Mouse (Mus musculus) liver, postnatal 0 days (tissue): Measurements from ENCODE around the gene 4930522H14Rik. TPM values are rescaled to one million over a fixed set of nuclear protein-coding genes. Genes with fewer than 3 reads are reported as not detected.

ENCODE experiments used
- ATAC-seq: fragments of 200-750 bp; cut with Nextera tagmentation; 2 replicates; pipeline ENCODE4 v1.8.0; 2017; ENCODE audit warnings: mild to moderate bottlenecking, moderate library complexity
- DNase-seq: peaks from one replicate; pipeline ENCODE4 v3.0.0-alpha.2; 2016
- H3K27ac ChIP-seq: fragments of 300-500 bp; sonication (generic); 2 replicates; pipeline ENCODE4 v1.5.1; 2014; ENCODE audit warnings: antibody characterized with exemption, moderate library complexity, mild to moderate bottlenecking, low read depth
- H3K27me3 ChIP-seq: fragments of 300-500 bp; sonication (generic); 2 replicates; pipeline ENCODE4 v1.6.1; 2014; ENCODE audit warnings: low read length, control low read depth, mixed read lengths; ENCODE audit not compliant: insufficient read depth
- H3K36me3 ChIP-seq: fragments of 300-500 bp; sonication (generic); replicated peaks from 2 replicates; pipeline ENCODE4 v1.6.1; 2014; ENCODE audit warnings: mild to moderate bottlenecking, control low read depth, low read length, moderate library complexity, mixed read lengths; ENCODE audit not compliant: insufficient read depth
- H3K4me1 ChIP-seq: fragments of 300-500 bp; sonication (generic); 2 replicates; pipeline ENCODE4 v1.6.1; 2014; ENCODE audit warnings: antibody characterized with exemption, mild to moderate bottlenecking, control low read depth; ENCODE audit not compliant: insufficient read depth
- H3K4me2 ChIP-seq: fragments of 300-500 bp; sonication (generic); 2 replicates; pipeline ENCODE4 v1.6.1; 2014; ENCODE audit warnings: low read depth, mild to moderate bottlenecking, low read length, moderate library complexity, mixed read lengths
- H3K4me3 ChIP-seq: fragments of 300-500 bp; sonication (generic); 2 replicates; pipeline ENCODE4 v1.5.1; 2014; ENCODE audit warnings: low read depth, low read length
- H3K9ac ChIP-seq: fragments of 300-500 bp; sonication (generic); replicated peaks from 2 replicates; pipeline ENCODE4 v1.6.1; 2014; ENCODE audit warnings: mild to moderate bottlenecking, moderate library complexity
- H3K9me3 ChIP-seq: fragments of 300-500 bp; sonication (generic); 2 replicates; pipeline ENCODE4 v1.6.1; 2016; ENCODE audit warnings: mild to moderate bottlenecking, control low read depth, low read length, mixed read lengths
- CTCF ChIP-seq: sonication (generic); IDR thresholded peaks from 2 replicates; pipeline ENCODE4 v1.5.1; 2016; ENCODE audit warnings: antibody characterized with exemption, low read depth
- EP300 ChIP-seq: IDR thresholded peaks from 2 replicates; pipeline ENCODE4 v1.6.1; 2016; ENCODE audit warnings: antibody characterized with exemption, low read depth, mild to moderate bottlenecking
- WGBS: fragments of 180-500 bp; shearing (Covaris S2); extraction: QIAGEN DNeasy Blood & Tissue Kit; methylation state at CpG from one replicate; pipeline ENCODE4 v1.1.7; 2014; ENCODE audit not compliant: insufficient replicate concordance; 5-methylcytosine and 5-hydroxymethylcytosine counted together
- polyA plus RNA-seq: library from polyadenylated mRNA; unstranded; fragments of >200 nt; fragmentation: Nextera tagmentation; extraction: Ambion mirVana; gene quantifications from 2 replicates; pipeline ENCODE4 v1.2.1, GENCODE M21; 2015

The 4930522H14Rik gene
- polyA plus RNA-seq, 1 experiment from 2014 or later: not detected

GRCm38 (mm10) chr4:109568959-109569358 lies 37.9 kb upstream of the 4930522H14Rik start:
- ATAC-seq: no peak
- H3K9me3 ChIP-seq: no peaks in the 10 kb centered on the region
- no peak overlapping the region for H3K4me2 ChIP-seq
- no peaks in the 10 kb centered on the region for H3K4me1 ChIP-seq
- DNase-seq: no peak
- H3K27me3 ChIP-seq: no peaks in the 10 kb centered on the region
- no peak overlapping the region for H3K27ac ChIP-seq
- no peaks in the 10 kb centered on the region for H3K36me3 ChIP-seq
- 83% methylated on average over 10 of the region's 10 CpGs for WGBS
- no peak overlapping the region for H3K9ac ChIP-seq
- no peak overlapping the region for H3K4me3 ChIP-seq
- TF ChIP-seq EP300: no peak

- ATAC-seq (no peak), DNase-seq (no peak)
- WGBS: 62% methylated on average over 6 of the region's 6 CpGs
- Histone ChIP-seq H3K27me3 (no peaks in the 10 kb centered on the region), H3K4me2 (no peak overlapping the region), H3K36me3 (no peaks in the 10 kb centered on the region), H3K9ac (no peak overlapping the region), H3K27ac (no peak overlapping the region), H3K4me1 (no peaks in the 10 kb centered on the region), H3K4me3 (no peak overlapping the region), H3K9me3 (no peaks in the 10 kb centered on the region)
- TF ChIP-seq CTCF (no peak), EP300 (no peak)
Observed at GRCm38 (mm10) chr4:109564711-109565110, 33.6 kb upstream of the 4930522H14Rik start.

GRCm38 (mm10) chr4:109550338-109551150 lies 19.4 kb upstream of the 4930522H14Rik start:
- no peaks in the 10 kb centered on the region for H3K27me3 ChIP-seq
- DNase-seq: no peak
- H3K36me3 ChIP-seq: no peaks in the 10 kb centered on the region
- no peak for ATAC-seq
- TF ChIP-seq EP300 (no peak), CTCF (no peak)
- H3K27ac ChIP-seq: no peak overlapping the region
- peak overlapping the region; percentile 58 for H3K4me2 ChIP-seq
- 0 out of 2 replicates have a peak overlapping the region, but pooled peaks have one; percentile 21 for H3K9ac ChIP-seq
- no peaks in the 10 kb centered on the region for H3K9me3 ChIP-seq
- no peak overlapping the region; the same call in 1 of the 2 replicates for H3K4me3 ChIP-seq
- WGBS: 11% methylated on average over 11 of the region's 11 CpGs
- no peaks in the 10 kb centered on the region for H3K4me1 ChIP-seq

- no peak for DNase-seq
- Histone ChIP-seq H3K9ac (no peak overlapping the region), H3K4me2 (no peak overlapping the region), H3K4me1 (no peaks in the 10 kb centered on the region), H3K36me3 (no peaks in the 10 kb centered on the region), H3K27ac (no peak overlapping the region), H3K27me3 (no peaks in the 10 kb centered on the region), H3K4me3 (no peak overlapping the region), H3K9me3 (no peaks in the 10 kb centered on the region)
- no peak for ATAC-seq
- TF ChIP-seq EP300: no peak
- TF ChIP-seq CTCF: no peak
- WGBS: 10% methylated on average over 2 of the region's 2 CpGs
Observed at GRCm38 (mm10) chr4:109547306-109547705, 16.2 kb upstream of the 4930522H14Rik start.

GRCm38 (mm10) chr4:109546538-109546937 lies 15.4 kb upstream of the 4930522H14Rik start:
- WGBS: 71% methylated on average over 2 of the region's 2 CpGs
- ATAC-seq (no peak), DNase-seq (no peak)
- Histone ChIP-seq H3K9me3 (no peaks in the 10 kb centered on the region), H3K4me1 (no peaks in the 10 kb centered on the region), H3K27me3 (no peaks in the 10 kb centered on the region), H3K4me3 (no peak overlapping the region), H3K27ac (no peak overlapping the region), H3K4me2 (no peak overlapping the region), H3K36me3 (no peaks in the 10 kb centered on the region), H3K9ac (no peak overlapping the region)
- TF ChIP-seq EP300: no peak
- TF ChIP-seq CTCF: no peak

GRCm38 (mm10) chr4:109530245-109530816 lies 766 bp downstream of the 4930522H14Rik start:
- WGBS: 71% methylated on average over 15 of the region's 15 CpGs
- Histone ChIP-seq H3K4me3 (no peak overlapping the region), H3K4me2 (no peak overlapping the region), H3K9ac (no peak overlapping the region), H3K4me1 (no peaks in the 10 kb centered on the region), H3K27me3 (no peaks in the 10 kb centered on the region), H3K36me3 (no peaks in the 10 kb centered on the region), H3K9me3 (no peaks in the 10 kb centered on the region), H3K27ac (no peak overlapping the region)
- no peak for DNase-seq
- no peak for TF ChIP-seq CTCF
- no peak for TF ChIP-seq EP300
- ATAC-seq: no peak
